Mouse (Mus musculus): ENCODE measurements around the gene Lrrc8b.

DNA sequence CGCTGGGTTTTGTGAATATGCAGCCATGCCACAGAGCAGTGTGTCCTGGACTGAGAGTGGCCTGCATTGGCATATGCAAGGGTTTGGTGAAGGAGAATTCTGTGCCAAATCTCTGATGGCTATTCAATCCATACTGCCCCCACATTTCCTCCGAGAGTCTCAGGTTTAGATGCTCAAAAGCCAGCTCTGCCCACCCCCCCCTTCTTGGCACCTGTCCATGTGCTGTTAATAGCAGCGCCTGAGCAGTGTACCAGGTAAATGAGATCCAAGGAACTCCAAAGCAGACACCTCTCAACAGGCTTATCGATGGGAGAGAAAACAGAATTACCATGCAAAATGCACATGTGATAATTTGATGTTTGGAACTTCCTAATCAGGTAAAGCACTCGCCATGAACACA is 74.6 kb downstream of the Lrrc8b start:
- no peak for TF ChIP-seq MAFK (IDR thresholded peaks at IDR 0.05; ENCODE audit: insufficient read depth, low read depth, low read length)
- TF ChIP-seq CHD2 (IDR thresholded peaks at IDR 0.05; ENCODE audit: low read depth, low read length) = no peak
- TF ChIP-seq ZC3H11A (IDR thresholded peaks at IDR 0.05; ENCODE audit: borderline replicate concordance, low read depth, low read length) = no peak
- TF ChIP-seq ZNF384 (IDR thresholded peaks at IDR 0.05; ENCODE audit: low read depth, low read length) = no peak
- TF ChIP-seq HCFC1 (IDR thresholded peaks at IDR 0.05; ENCODE audit: borderline replicate concordance, insufficient read depth, low read length) = no peak

All from ES-E14 (cell line).